Mouse (Mus musculus) heart, postnatal 14 days (tissue): Measurements from ENCODE around the gene Zfp366. TPM values are rescaled to one million over a fixed set of nuclear protein-coding genes. Genes with fewer than 3 reads are reported as not detected.
A peak's percentile ranks its signal among the peaks of the same experiment; 100 is the strongest.

Experiments
- DNase-seq, 2 experiments: peaks; one replicate each; pipeline ENCODE4 v3.0.0; 2021 to 2022
- intact Hi-C: fragments of 180-260 bp; cut with DNase I; formaldehyde crosslinking; loops from one replicate; pipeline ENCODE4 v1.15.1; 2025
- total RNA-seq, 2 experiments: library from RNA; stranded (reverse); gene quantifications; 2 replicates each; pipeline ENCODE4 v1.2.3; 2021

Gene Zfp366
- total RNA-seq, 2 experiments from 2014 or later, result 19.7 to 21.2 TPM

- intact Hi-C loops, result no loop called here
- DNase-seq, result peak; percentile 18 to 39
These were observed 950 bp downstream of the Zfp366 start for GRCm38 (mm10) chr13:99185573-99185972.

DNA sequence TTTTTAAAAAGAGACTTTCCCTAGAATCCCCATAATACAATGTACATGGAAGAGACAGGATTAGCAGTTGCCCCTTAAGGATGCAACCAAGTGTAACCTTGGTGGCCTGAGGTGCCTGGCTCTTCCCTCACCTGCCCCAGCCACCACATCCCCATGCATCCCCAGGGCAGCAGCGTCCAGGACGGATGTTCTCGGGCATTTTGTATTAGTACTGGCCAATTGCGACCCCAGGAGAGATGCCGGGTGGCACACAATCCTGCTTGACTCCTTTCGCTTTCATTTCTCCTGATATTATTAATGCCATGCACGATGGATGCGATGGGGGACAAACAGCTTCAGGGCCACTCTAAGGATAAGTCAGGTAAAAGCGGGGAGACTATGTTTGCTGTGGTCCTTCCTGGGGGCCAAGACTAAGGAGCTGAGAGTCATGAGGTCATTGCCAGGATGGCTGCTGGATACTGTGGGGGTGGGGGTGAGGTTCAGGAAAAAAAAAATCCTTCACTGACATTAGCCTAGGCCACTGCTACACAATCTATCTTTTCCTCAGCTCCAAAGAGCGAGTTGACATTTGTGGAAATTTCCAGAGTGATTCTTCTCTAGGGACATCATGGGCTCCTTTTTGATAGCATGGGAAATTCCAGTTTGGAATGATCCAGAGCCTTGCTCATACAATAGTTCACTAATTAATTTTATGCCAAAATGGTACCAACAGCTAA lies 1.7 kb downstream of the Zfp366 start:
- no peak for DNase-seq
- intact Hi-C loops, result no loop called here

DNA sequence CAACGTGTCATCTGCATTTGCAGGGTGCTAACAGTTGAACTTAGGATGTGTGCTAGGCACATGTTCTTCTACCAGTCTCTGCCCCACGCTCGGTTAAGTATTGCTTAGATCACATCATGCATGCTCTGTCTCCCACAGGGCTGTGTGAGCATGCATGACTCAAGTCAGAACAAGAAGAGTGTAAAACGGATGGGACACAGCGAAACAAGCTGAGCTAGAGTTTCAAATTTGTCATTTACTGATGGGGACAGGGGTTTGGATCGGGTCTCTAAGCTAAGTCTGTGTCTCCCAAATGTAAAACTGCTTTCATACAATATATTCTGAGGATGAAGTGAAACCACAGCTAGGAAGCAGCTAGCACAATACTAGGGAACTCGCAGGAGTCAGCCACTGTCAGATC lies 2.2 kb downstream of the Zfp366 start:
- intact Hi-C loops, result no loop called here
- no peak for DNase-seq

GRCm38 (mm10) chr13:99187456-99187855 lies 2.8 kb downstream of the Zfp366 start:
- DNase-seq, result no peak
- intact Hi-C loops, result no loop called here

- no peak for DNase-seq
- intact Hi-C loops, result no loop called here
These were observed 4.0 kb downstream of the Zfp366 start for GRCm38 (mm10) chr13:99188625-99189024.

DNA sequence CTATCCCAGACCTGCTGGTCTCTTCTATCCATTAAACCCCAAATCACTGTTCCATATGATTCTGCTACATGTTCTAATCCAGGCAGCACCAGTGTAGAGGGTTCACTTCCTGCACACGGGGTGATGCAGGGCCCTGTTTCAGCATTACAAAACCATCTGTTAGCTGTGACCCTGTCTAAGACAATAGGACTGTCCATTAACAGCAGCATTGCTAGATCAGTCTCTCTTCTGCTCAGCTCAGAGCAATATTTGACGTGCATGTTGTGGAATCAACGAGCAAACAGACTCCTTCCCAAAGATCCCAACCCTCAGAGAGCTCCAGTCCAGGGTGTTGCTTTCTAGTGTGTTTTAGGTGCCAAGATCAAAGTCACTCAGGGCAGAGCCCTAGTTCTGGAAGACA lies 5.0 kb downstream of the Zfp366 start:
- no peak for DNase-seq
- intact Hi-C loops, result loop anchor here (2.0 kb wide), 1 partner anchor 47 kb away; no protein-coding TSS in a partner anchor

GRCm38 (mm10) chr13:99190466-99190865 lies 5.8 kb downstream of the Zfp366 start:
- intact Hi-C loops, result loop anchor here (2.0 kb wide), 1 partner anchor 46 kb away; no protein-coding TSS in a partner anchor
- DNase-seq, result peak; percentile 60 to 63

- intact Hi-C loops, result loop anchor here (2.0 kb wide), 1 partner anchor 46 kb away; no protein-coding TSS in a partner anchor
- no peak for DNase-seq
These were observed 6.4 kb downstream of the Zfp366 start for GRCm38 (mm10) chr13:99191063-99191462.

GRCm38 (mm10) chr13:99196314-99196713 lies 11.7 kb downstream of the Zfp366 start:
- intact Hi-C loops, result no loop called here
- DNase-seq, result no peak

DNA sequence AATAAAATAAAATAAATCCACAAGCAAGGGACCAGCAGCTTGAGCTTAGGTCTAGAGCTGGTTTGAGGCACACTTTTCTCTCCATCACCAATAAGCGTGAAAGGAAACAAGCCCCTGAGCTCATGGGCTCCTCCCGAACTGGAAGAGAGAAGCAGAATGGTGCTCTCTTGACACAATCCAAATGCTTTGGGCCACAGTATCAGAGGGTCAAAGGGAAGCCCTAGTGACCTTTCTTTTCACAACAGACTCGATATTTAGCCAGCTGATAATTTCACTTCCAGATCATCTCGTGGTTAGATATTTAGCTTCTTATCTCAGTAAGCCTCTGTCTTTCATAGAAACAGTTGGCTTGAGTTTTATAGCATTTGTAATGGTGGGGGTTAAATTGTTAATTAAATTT lies 12.2 kb downstream of the Zfp366 start:
- DNase-seq, result no peak
- intact Hi-C loops, result no loop called here

GRCm38 (mm10) chr13:99201647-99202574 lies 17.3 kb downstream of the Zfp366 start:
- intact Hi-C loops, result no loop called here
- DNase-seq, result no peak

GRCm38 (mm10) chr13:99207214-99207613 lies 22.6 kb downstream of the Zfp366 start:
- intact Hi-C loops, result no loop called here
- DNase-seq, result no peak

DNA sequence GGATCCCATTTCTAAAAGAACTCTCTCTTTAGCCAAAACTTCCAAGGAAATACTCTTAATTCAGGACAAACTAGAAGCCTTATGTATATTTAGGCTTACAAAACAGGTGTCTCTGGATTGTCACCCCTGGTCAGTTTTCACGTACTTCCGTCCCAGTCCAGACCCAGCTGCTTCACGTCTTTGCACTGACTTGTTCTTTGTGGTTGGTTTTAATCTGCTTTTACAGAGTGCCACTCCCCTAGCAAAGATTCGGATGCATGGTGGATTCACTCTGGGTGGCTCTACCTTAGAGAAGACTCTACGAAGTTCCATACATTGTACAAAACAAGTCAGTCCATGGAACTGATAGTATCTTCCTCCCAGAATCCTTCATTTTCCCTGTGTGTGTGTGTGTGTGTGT lies 25.2 kb downstream of the Zfp366 start:
- intact Hi-C loops, result no loop called here
- DNase-seq, result no peak

GRCm38 (mm10) chr13:99210837-99211236 lies 26.2 kb downstream of the Zfp366 start:
- intact Hi-C loops, result no loop called here
- no peak for DNase-seq

- DNase-seq, result no peak
- intact Hi-C loops, result no loop called here
These were observed 28.4 kb downstream of the Zfp366 start for GRCm38 (mm10) chr13:99212976-99213375.

GRCm38 (mm10) chr13:99216005-99216404 lies 31.4 kb downstream of the Zfp366 start:
- DNase-seq, result no peak
- intact Hi-C loops, result no loop called here

- no peak for DNase-seq
- intact Hi-C loops, result no loop called here
These were observed 33.4 kb downstream of the Zfp366 start for GRCm38 (mm10) chr13:99217984-99218383.

GRCm38 (mm10) chr13:99219586-99219985 lies 35.0 kb downstream of the Zfp366 start:
- no peak for DNase-seq

GRCm38 (mm10) chr13:99221996-99222395 lies 37.4 kb downstream of the Zfp366 start:
- no peak for DNase-seq
- intact Hi-C loops, result no loop called here

More at GRCm38 (mm10) chr13:99219586-99219985, 35.0 kb downstream of the Zfp366 start:
- intact Hi-C loops, result no loop called here

DNA sequence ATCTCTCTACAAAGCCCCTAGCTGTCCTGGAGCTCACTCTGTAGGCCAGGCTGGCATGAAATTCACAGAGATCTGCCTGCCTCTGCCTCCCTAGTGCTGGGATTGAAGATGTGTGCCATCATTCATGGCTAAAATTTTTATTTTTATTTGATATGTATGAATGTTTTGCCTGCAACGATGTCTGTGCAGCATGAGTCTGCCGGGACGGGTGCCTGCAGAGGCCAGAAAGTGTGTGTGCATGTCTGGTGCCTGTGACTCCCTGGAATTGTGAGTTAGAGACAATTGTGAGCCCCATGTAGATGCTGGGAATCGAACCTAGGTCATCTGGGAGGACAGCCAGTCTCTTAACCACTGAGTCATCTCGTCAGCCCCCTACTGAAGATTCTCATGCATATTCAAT lies 37.9 kb downstream of the Zfp366 start:
- intact Hi-C loops, result no loop called here
- no peak for DNase-seq

DNA sequence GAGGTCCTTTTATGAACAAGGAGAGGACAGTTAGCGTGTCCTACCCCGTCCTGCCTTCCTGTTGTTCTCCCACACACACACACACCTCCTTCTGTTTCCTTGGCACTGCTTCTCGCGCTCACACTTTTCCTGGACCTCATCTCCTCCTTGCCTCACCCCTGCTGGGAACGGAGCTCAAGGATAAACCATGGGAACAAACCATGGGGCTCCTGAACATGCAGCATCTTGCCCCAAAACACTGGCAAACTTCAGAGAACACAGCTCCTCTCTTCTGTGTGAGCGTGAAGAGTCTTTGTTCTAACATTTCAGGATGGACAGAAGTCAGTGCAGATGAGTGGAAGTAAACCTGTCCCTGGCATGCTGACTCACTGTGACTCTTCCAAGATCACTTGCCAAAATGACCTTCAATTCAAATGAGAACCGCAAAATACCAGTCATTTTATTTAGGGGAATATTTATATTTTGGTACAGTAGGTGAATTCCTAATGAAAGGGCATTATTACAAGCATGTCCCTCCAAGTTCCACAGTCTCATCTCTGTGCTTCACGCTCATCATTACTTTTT lies 38.8 kb downstream of the Zfp366 start:
- intact Hi-C loops, result no loop called here
- DNase-seq, result no peak
